Mouse (Mus musculus) forebrain, embryonic 10.5 days (tissue): ENCODE results near the gene Fam178b. TPM values are rescaled to one million over a fixed set of nuclear protein-coding genes. Genes with fewer than 3 reads are reported as not detected.

Experiments
- DNase-seq: peaks from one replicate; pipeline ENCODE4 v3.0.0-alpha.2; 2017; ENCODE audit warnings: low spot score; ENCODE audit errors: extremely low spot score
- H3K27ac ChIP-seq: fragments of 300-500 bp; sonication (generic); 2 replicates; pipeline ENCODE4 v1.5.1; 2016; ENCODE audit warnings: mild to moderate bottlenecking
- H3K27me3 ChIP-seq: fragments of 300-500 bp; sonication (generic); 2 replicates; pipeline ENCODE4 v1.6.1; 2016; ENCODE audit warnings: mild to moderate bottlenecking; ENCODE audit not compliant: poor library complexity, severe bottlenecking
- H3K36me3 ChIP-seq: fragments of 300-500 bp; sonication (generic); replicated peaks from 2 replicates; pipeline ENCODE4 v1.6.1; 2016; ENCODE audit warnings: mild to moderate bottlenecking, moderate library complexity
- H3K4me1 ChIP-seq: fragments of 300-500 bp; sonication (generic); 2 replicates; pipeline ENCODE4 v1.6.1; 2016
- H3K4me3 ChIP-seq: fragments of 300-500 bp; sonication (generic); 2 replicates; pipeline ENCODE4 v1.5.1; 2016; ENCODE audit warnings: mild to moderate bottlenecking, moderate library complexity
- H3K9me3 ChIP-seq: fragments of 300-500 bp; sonication (generic); 2 replicates; pipeline ENCODE4 v1.6.1; 2016; ENCODE audit warnings: mild to moderate bottlenecking, moderate library complexity
- WGBS: fragments of 180-500 bp; shearing (Covaris S2); methylation state at CpG from one replicate; pipeline ENCODE4 v1.1.7; 2016; 5-methylcytosine and 5-hydroxymethylcytosine counted together
- polyA plus RNA-seq: library from polyadenylated mRNA; unstranded; fragments of >200 nt; fragmentation: Nextera tagmentation; extraction: Ambion mirVana; gene quantifications from 2 replicates; pipeline ENCODE4 v1.2.1, GENCODE M21; 2016

Gene Fam178b
- polyA plus RNA-seq, 1 experiment from 2014 or later, result 0.42 TPM

DNA sequence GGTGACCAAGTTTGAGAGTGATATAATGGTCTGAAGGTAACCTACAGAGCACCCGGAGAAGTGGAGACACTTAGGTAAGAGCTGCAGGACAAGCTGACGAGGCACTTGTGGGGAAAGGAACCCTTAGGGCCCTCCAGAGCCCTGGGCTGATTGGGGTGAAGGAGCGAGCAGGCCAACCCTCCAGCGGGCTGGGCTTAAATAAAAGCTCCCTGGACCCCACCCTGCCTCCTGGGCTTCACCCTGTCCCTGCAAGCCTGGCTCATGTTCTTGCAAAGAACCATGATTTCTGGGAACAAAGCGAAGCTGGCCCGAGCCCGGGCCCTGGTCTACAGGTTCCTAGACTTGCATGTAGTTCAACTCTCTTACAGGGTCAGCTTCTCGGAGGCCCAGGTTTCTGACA is 109.5 kb downstream of the Fam178b start:
- WGBS, result 86% methylated on average over 8 of the region's 8 CpGs

DNA sequence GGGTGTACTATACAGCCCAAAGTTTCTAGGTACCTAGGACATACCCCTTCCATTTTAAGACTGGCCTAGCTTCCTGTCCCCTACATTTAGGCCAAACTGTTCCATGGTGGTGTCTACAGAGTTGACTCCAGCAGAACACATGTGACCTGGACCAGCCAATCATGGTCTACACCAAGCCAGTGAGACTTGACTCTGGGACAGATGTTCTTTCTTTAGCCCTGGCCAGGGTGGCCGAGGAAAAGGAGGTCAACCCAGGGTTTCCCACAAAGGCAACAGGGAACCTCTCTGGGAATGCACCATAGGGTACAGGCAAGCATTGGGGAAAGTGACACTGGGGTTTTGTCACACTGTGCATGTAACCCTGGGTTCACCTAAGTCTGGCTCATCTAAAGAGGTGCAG is 110.3 kb downstream of the Fam178b start:
- peaks cover 14% of the 10 kb centered on the region; the same call in 1 of the 2 replicates for H3K27me3 ChIP-seq
- no peak overlapping the region for H3K27ac ChIP-seq
- 53% methylated on average over 1 of the region's 1 CpGs for WGBS
- DNase-seq, result no peak
- H3K36me3 ChIP-seq, result no peaks in the 10 kb centered on the region
- H3K9me3 ChIP-seq, result no peaks in the 10 kb centered on the region
- H3K4me1 ChIP-seq, result peaks cover 83% of the 10 kb centered on the region
- H3K4me3 ChIP-seq, result no peak overlapping the region

More for the DNA sequence above, 109.5 kb downstream of the Fam178b start:
- H3K4me3 ChIP-seq, result no peak overlapping the region
- peaks cover 75% of the 10 kb centered on the region for H3K4me1 ChIP-seq
- peak overlapping the region; percentile 13; the same call in 1 of the 2 replicates for H3K27ac ChIP-seq
- H3K36me3 ChIP-seq, result no peaks in the 10 kb centered on the region
- H3K27me3 ChIP-seq, result peaks cover 22% of the 10 kb centered on the region; the same call in 1 of the 2 replicates
- H3K9me3 ChIP-seq, result no peaks in the 10 kb centered on the region
- no peak for DNase-seq

DNA sequence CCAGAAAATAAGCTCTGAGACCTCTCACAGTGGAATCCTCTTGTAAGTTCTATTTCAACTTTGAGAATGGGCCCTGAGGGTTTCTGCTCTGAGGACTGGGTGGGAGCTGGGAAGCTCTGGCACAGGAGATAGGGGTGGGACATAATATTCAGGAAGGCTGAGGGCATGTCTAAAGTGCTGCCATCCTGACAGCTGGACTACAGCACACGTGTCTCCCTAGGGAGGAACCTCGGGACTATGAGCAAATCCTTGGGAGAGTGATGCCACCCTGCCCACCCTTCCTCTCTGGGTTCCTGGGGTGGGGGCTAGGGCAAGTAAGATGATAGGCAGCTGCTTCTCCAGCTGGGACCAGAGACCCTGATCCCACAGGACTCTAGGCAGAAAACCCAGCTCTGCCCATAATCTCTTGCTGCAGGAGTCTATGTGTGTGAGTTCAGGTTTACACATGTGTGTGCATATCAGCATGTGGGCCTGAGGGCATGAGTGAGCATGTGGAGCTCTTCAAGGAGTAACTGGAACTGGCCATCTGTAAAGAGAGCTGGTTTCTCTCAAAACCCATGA is 110.8 kb downstream of the Fam178b start:
- DNase-seq, result no peak
- Histone ChIP-seq H3K27ac (no peak overlapping the region), H3K27me3 (peaks cover 9% of the 10 kb centered on the region; the same call in 1 of the 2 replicates), H3K9me3 (no peaks in the 10 kb centered on the region), H3K4me3 (no peak overlapping the region), H3K36me3 (no peaks in the 10 kb centered on the region), H3K4me1 (peaks cover 80% of the 10 kb centered on the region)
- WGBS, result 82% methylated on average over 2 of the region's 2 CpGs

DNA sequence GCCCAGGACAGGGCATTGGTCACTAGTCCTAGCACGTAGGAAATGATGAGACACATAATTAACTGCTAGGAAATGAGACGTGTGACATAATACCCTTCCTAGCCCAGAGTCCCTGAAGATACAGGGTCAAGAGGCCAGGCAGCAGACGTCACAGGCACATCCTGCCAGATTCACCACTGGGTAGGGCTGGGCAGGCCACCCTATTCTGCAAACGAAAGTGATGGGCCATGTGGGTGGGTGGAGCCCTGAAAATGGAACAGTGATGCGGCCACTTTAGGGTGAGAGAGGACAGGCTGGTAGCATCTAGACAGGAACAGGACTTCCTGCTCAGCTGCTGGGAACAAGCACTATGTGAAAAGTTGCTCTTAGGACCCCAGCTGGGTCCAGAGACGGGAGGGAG is 111.4 kb downstream of the Fam178b start:
- 0 out of 2 replicates have a peak, but pooled peaks cover 3% of the 10 kb centered on the region for H3K27me3 ChIP-seq
- H3K4me1 ChIP-seq, result peaks cover 79% of the 10 kb centered on the region
- H3K4me3 ChIP-seq, result no peak overlapping the region
- DNase-seq, result no peak
- WGBS, result 59% methylated on average over 6 of the region's 6 CpGs
- no peaks in the 10 kb centered on the region for H3K9me3 ChIP-seq
- H3K36me3 ChIP-seq, result no peaks in the 10 kb centered on the region
- H3K27ac ChIP-seq, result no peak overlapping the region

DNA sequence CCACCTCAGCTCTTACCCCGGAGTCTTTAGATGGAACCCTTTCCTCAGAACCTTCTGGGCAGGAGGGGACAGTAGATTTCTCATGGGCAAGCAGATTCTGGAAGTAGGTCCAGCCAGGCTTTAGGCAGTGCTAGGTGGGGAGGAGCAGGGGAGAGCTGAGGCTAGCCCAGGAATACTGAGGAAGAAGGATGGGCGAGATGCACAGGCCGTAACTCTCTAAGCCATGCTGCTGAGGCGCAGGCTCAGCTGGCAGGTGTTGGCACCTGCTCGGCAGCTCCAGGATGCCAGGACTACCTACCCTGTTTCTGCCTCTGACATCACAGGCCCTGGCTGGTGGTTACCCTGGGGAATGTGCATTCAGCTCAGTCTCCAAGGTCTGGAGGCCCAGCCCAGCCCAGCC is 112.7 kb downstream of the Fam178b start:
- Histone ChIP-seq H3K4me1 (peaks cover 76% of the 10 kb centered on the region), H3K27ac (peak overlapping the region; percentile 53; the same call in 1 of the 2 replicates), H3K9me3 (no peaks in the 10 kb centered on the region), H3K27me3 (no peaks in the 10 kb centered on the region), H3K36me3 (no peaks in the 10 kb centered on the region), H3K4me3 (no peak overlapping the region)
- no peak for DNase-seq
- WGBS, result 89% methylated on average over 5 of the region's 5 CpGs

DNA sequence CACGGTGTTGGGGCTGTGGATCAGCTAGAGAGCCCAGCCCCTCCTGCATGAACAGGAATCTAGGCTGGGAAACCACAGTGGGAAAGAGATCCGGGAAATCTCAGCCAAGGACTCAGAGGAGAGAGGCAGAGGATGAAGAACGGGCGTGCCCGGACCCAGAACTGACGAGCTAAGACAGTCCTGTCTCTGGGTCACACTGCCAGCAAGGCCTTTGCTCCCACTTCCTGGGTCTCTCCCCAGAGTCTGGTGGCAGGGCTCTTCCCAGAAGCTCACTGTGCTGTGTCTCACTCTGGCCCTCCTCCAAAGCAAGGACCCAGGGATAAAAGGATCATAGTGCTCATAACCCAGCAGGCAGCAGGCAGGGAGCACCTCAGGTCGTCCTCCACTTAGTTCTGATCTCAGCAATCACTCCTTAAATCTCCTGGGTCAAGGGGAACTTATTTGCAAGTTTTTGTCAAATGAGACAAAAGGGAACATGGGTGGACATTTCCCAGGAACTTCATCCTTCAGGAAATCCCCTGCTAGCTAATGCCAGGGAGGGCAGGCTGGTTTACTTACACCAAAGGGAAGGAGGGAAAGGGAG is 113.2 kb downstream of the Fam178b start:
- DNase-seq, result no peak
- peaks cover 73% of the 10 kb centered on the region for H3K4me1 ChIP-seq
- no peaks in the 10 kb centered on the region for H3K27me3 ChIP-seq
- H3K9me3 ChIP-seq, result no peaks in the 10 kb centered on the region
- no peak overlapping the region for H3K4me3 ChIP-seq
- 55% methylated on average over 7 of the region's 7 CpGs for WGBS
- H3K36me3 ChIP-seq, result no peaks in the 10 kb centered on the region
- H3K27ac ChIP-seq, result peak overlapping the region; percentile 53; the same call in 1 of the 2 replicates

DNA sequence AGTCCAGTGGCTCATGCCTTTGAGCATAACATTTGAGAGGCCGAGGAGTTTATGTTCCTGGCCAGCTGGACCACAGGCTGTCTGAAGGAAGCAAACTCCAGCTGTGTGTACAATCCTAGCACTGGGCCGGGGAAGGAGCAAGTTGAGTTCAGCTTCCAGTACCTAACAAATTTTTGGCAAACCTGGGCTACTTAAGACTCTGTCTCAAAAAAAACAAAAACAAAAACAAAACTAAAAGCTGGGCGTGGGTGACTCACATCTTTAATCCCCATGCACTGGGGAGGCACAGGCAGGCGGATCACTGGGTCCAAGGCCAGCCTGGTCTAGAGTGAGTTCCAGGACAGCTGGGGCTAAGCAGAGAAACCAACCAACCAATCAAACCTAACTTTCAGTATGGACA is 114.2 kb downstream of the Fam178b start:
- Histone ChIP-seq H3K9me3 (no peaks in the 10 kb centered on the region), H3K36me3 (no peaks in the 10 kb centered on the region), H3K27me3 (no peaks in the 10 kb centered on the region), H3K4me1 (peaks cover 63% of the 10 kb centered on the region), H3K27ac (0 out of 2 replicates have a peak overlapping the region, but pooled peaks have one; percentile 53), H3K4me3 (no peak overlapping the region)
- 79% methylated on average over 4 of the region's 4 CpGs for WGBS
- DNase-seq, result no peak

DNA sequence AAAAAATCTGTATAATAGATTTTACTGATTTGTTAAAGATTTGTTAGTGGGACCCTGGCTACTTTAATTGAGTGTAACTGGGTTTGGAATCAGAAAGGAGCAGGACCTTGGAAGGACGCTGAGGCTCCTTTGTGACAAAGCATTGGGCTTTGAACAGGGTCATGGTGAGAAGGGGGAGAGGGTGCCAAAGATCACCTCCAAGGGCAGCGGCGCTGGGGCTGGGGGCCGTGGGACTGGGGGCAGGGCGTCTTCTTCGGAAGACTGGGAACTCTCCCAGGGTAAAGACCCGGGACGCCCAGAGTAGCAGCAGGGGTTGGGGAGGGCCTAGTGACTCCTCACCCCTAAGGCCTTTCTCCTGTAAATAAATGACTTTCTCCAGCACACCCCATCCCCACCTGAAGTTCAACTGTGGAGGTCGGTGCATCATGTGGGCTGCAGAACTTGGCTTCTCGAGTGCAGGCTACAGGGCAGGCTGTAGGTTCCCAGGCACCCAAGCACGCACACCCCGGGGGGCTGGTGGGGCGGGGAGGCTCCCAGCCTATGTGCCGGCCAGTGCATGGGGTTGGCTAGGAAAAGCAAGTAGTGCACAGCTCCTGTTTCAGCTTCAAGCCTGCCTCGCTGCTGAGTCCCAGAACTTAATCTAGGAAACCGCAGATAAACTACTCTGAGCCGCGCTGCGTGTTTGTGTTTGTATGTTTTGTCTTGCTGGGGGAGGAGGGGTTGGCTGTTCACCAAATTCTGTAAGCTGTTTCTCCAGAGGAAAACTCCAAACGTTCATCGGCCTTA is 115.0 kb downstream of the Fam178b start:
- 48% methylated on average over 21 of the region's 21 CpGs for WGBS
- no peaks in the 10 kb centered on the region for H3K36me3 ChIP-seq
- no peaks in the 10 kb centered on the region for H3K27me3 ChIP-seq
- peak overlapping the region; percentile 15; the same call in 1 of the 2 replicates for H3K27ac ChIP-seq
- H3K9me3 ChIP-seq, result no peaks in the 10 kb centered on the region
- peaks cover 65% of the 10 kb centered on the region for H3K4me1 ChIP-seq
- H3K4me3 ChIP-seq, result no peak overlapping the region
- DNase-seq, result no peak

DNA sequence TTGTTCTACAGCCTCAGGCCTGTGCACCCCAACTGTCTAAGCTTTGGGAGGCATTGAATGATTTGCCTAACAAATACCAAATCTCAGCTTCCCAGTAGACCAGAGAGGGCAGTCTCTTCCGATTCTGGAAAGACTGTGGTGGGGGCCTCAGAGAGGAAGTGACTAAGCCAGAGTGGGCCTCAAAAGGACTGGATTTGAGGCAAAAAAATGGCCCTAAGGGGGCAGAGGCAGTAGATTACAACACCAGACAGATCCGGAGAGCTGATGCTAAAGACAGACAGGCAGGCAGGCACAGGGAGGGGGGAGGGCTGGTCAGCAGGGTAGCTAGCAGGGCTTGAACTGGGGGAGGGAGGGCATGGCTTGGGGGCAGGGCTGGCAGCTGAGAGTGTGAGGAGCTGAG is 116.6 kb downstream of the Fam178b start:
- H3K27ac ChIP-seq, result peak overlapping the region; percentile 54
- H3K4me3 ChIP-seq, result no peak overlapping the region
- 6% methylated on average over 2 of the region's 2 CpGs for WGBS
- H3K9me3 ChIP-seq, result no peaks in the 10 kb centered on the region
- no peaks in the 10 kb centered on the region for H3K27me3 ChIP-seq
- no peaks in the 10 kb centered on the region for H3K36me3 ChIP-seq
- no peak for DNase-seq
- H3K4me1 ChIP-seq, result peaks cover 67% of the 10 kb centered on the region

DNA sequence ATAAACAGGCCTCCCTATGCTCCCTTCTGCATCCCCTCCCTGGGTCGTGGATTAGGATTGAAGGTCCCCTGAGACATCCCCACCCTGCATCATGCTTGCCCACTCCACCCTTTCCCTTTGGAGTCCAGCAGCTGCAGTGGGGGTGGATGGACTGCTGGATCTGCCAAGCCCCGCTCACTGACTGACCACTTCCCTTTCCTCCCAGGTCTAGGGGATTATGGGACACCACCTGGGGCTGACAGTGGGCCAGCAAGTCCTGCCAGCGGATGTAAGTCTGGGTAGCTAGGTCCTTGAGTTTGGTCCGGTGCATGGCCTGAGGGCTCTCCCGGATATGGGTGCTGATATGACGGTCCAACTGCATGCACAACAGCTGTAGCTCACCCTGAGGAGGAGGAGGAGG is 118.9 kb downstream of the Fam178b start:
- peaks cover 70% of the 10 kb centered on the region for H3K4me1 ChIP-seq
- DNase-seq, result no peak

DNA sequence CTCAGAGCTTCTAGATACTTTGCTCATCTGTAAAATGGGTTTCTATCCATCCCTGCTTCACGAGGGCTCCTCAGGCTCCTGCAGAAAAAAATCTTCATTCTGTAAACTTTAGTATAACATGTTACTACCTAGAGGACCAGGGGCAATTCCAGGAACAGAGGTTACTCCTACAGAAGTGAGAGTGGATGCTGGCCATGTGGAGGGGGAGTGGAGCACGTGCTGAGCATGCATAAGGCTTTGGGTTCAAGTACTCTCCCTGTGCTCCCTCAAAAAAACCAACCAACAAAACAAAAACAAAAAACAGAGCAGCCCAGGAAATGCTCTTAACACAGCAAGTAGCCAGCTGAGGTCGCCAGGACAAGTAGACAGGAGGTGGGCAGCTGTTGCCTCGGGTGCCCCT is 119.4 kb downstream of the Fam178b start:
- no peaks in the 10 kb centered on the region for H3K9me3 ChIP-seq
- H3K36me3 ChIP-seq, result no peaks in the 10 kb centered on the region
- WGBS, result 76% methylated on average over 4 of the region's 4 CpGs
- no peak overlapping the region for H3K27ac ChIP-seq
- H3K4me3 ChIP-seq, result no peak overlapping the region
- no peak for DNase-seq
- H3K27me3 ChIP-seq, result peaks cover 14% of the 10 kb centered on the region
- peaks cover 71% of the 10 kb centered on the region for H3K4me1 ChIP-seq

More for the DNA sequence above, 118.9 kb downstream of the Fam178b start:
- Histone ChIP-seq H3K9me3 (no peaks in the 10 kb centered on the region), H3K27me3 (peaks cover 10% of the 10 kb centered on the region), H3K36me3 (no peaks in the 10 kb centered on the region), H3K27ac (no peak overlapping the region), H3K4me3 (no peak overlapping the region)
- 78% methylated on average over 6 of the region's 6 CpGs for WGBS

DNA sequence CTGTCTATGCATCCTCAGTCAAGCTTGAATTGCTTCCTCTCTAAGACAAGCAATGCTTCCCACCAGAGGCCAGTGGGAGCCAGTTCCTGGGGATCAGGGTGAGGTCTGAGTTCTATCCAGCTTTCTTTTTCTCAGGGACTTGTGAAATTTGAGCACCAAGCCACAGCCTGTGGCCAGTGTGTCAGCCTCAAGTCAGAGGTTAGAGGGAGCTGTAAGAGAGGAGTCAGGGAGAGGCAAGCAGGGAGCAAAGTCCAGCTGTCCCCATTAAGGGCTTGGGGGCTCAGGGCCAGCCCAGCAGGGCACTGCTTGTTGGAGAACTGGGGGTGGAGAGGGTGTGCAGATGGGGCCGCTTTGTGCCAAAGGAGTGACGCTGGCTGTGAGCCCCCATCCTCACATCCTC is 119.8 kb downstream of the Fam178b start:
- Histone ChIP-seq H3K9me3 (no peaks in the 10 kb centered on the region), H3K4me3 (no peak overlapping the region), H3K27ac (no peak overlapping the region), H3K4me1 (peaks cover 71% of the 10 kb centered on the region), H3K36me3 (no peaks in the 10 kb centered on the region), H3K27me3 (peaks cover 14% of the 10 kb centered on the region)
- WGBS, result 73% methylated on average over 2 of the region's 2 CpGs
- no peak for DNase-seq

DNA sequence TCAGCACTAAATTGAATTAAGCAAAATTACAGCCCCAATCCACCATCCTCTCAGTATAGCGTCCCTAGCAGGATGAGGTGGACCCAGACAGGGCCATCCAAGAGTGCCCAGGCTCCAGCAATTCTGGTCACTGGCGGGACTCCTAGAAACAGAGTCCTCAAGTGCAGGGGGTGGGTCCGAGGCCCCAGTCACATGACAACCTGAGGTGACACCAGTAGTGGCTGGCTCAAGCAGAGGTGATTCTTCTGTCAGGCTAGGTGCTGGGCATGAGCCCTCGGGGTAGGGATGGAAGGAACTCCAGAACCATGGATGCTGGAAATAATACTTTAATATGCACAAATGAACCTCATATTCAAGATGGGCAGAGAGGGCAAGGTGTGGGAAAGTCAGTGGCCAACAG is 120.6 kb downstream of the Fam178b start:
- WGBS, result 72% methylated on average over 4 of the region's 4 CpGs
- no peaks in the 10 kb centered on the region for H3K36me3 ChIP-seq
- H3K4me1 ChIP-seq, result peaks cover 72% of the 10 kb centered on the region
- no peak overlapping the region; the same call in 1 of the 2 replicates for H3K27ac ChIP-seq
- no peak for DNase-seq
- H3K4me3 ChIP-seq, result no peak overlapping the region
- H3K27me3 ChIP-seq, result peaks cover 14% of the 10 kb centered on the region
- H3K9me3 ChIP-seq, result no peaks in the 10 kb centered on the region
